Mouse (Mus musculus) large intestine, adult 2 months (tissue): ENCODE measurements around the gene Prl8a1. TPM values are rescaled to one million over a fixed set of nuclear protein-coding genes. Genes with fewer than 3 reads are reported as not detected.

ENCODE experiments used
- DNase-seq: peaks from one replicate; pipeline ENCODE4 v3.0.0-alpha.2; 2012; ENCODE audit warnings: low read depth, low spot score
- WGBS: fragments of 180-500 bp; shearing (Covaris S2); methylation state at CpG from one replicate; pipeline ENCODE4 v1.1.7; 2018; 5-methylcytosine and 5-hydroxymethylcytosine counted together
- polyA plus RNA-seq: library from polyadenylated mRNA; depleted of rRNA; stranded (reverse); fragments of >200 nt; gene quantifications from 2 replicates; pipeline ENCODE4 v1.2.3, GENCODE M21; 2012; rRNA removed

Gene Prl8a1
- polyA plus RNA-seq = not detected in 2 replicates

DNA sequence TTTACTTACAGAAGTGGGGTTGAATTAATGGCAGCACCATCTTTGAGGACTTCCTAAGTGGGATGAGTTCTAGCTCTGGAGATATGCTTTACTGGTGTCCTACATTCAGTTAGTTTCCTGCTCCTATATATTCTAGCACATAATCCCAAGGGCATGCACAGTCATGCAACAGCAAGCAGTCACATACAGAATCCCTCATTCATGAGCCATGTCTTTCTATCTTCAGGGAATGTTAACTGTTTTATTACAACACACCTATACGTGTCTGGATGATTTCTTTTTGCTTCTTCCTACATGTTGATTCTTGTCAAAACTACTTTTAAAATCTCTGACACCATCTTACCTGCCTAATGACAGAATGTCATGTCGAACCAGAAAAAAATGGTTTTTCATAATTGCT is at the start of gene Prl8a1:
Prl8a1 (minus strand) TSS at position 101 of the 400 bp plus-strand sequence.
- 65% methylated on average over 2 of the region's 2 CpGs for WGBS

DNA sequence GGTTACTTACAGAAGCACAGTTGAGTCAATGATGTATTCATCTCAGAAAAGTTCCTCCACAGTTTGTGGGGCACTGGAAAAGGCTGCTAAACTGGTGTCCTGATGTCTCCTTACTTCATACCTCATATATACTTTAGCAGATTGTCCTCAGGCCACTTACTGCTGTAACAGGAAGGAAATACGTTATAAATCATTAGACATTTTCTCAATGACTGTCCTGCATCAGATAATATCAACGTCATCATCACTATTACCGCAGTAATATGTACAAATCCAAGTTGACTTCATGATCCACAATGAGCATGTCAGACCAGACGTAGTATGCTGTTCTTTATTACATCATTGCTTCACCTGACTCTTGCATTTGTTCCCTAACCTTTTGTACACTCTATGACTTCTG is 28.5 kb upstream of the Prl8a1 start, which contains the start of gene Prl7b1:
Prl7b1 (minus strand) TSS at position 101 of the 400 bp plus-strand sequence.
- no peak for DNase-seq
- WGBS = 63% methylated on average over 4 of the region's 4 CpGs

More for the DNA sequence above, at the start of gene Prl8a1:
- no peak for DNase-seq

DNA sequence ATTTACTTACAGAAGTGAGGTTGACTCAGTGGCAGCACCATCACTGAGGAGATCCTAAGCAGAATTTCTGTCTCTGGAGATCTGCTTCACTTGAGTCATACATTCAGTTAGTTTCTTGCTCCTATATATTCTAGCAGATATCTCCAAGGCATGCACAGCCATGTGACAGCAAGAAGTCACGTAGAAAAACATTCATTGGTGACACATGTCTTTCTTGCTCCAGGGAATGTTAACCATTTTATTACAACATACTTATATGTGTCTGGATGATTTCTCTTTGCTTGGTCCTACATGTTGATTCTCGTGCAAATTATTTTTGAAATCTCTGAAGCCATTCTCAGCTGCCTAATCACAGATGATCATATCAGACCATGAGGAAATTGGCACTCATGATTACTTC is 17.5 kb downstream of the Prl8a1 start, which contains the start of gene Prl8a9:
Prl8a9 (minus strand) TSS at position 101 of the 400 bp plus-strand sequence.
- DNase-seq = no peak
- WGBS = 76% methylated on average over 2 of the region's 2 CpGs

DNA sequence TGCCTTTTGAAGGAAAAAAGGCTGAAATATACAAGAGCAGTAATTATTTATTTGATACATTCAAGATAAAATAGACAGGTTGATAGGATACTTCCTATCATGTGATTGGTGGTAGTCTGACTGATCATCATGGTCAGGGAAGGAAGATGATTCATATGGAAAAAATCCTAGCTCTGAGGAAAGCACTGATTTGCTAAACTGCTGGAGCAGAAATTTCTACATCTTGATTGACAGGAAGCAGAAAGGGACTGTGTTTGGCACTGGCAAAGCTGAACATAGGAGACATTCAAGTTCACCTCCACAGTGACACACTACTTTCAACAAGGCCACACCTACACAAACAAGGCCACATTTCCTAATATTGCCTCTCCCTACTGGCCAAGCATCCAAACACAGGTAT is 28.6 kb downstream of the Prl8a1 start:
- no peak for DNase-seq

Other genes with a start within 250 kb of the Prl8a1 start
- gene Prl8a2, start 236.5 kb downstream of the Prl8a1 start, polyA plus RNA-seq = not detected in 2 replicates
- gene Prl2b1, start 191.3 kb downstream of the Prl8a1 start, polyA plus RNA-seq = not detected in 2 replicates
- not detected in 2 replicates for gene Prl8a6, start 143.5 kb downstream of the Prl8a1 start, polyA plus RNA-seq
- not detected in 2 replicates for gene Prl8a8, start 69.0 kb downstream of the Prl8a1 start, polyA plus RNA-seq
- gene Prl8a9, start 17.6 kb downstream of the Prl8a1 start, polyA plus RNA-seq = not detected in 2 replicates
- not detected in 2 replicates for gene Prl7b1, start 28.4 kb upstream of the Prl8a1 start, polyA plus RNA-seq
- gene Prl7a1, start 60.3 kb upstream of the Prl8a1 start, polyA plus RNA-seq = not detected in 2 replicates
- not detected in 2 replicates for gene Prl7a2, start 85.9 kb upstream of the Prl8a1 start, polyA plus RNA-seq
- gene Prl7d1, start 134.6 kb upstream of the Prl8a1 start, polyA plus RNA-seq = not detected in 2 replicates
- gene Prl7c1, start 198.6 kb upstream of the Prl8a1 start, polyA plus RNA-seq = not detected in 2 replicates
- gene Prl2a1, start 219.5 kb upstream of the Prl8a1 start, polyA plus RNA-seq = not detected in 2 replicates